Mouse (Mus musculus) testis, adult 2 months (tissue): ENCODE measurements at regions not wholly inside any gene's neighbourhood (a gene's known extent, or its start where the extent isn't known, plus 50 kb on each side); places are given as distances from the start of the nearest gene placed in this dataset.

Experiments used
- CTCF ChIP-seq: fragments of 200-500 bp; IDR thresholded peaks from 2 replicates; pipeline ENCODE4 v1.5.1; 2012; ENCODE audit warnings: low read depth, mild to moderate bottlenecking, inconsistent platforms, low read length, moderate library complexity; ENCODE audit not compliant: control insufficient read depth, insufficient read depth, insufficient replicate concordance
- POLR2A ChIP-seq: fragments of 200-500 bp; IDR thresholded peaks from 2 replicates; pipeline ENCODE4 v1.6.1; 2012; ENCODE audit warnings: low read depth, mild to moderate bottlenecking, inconsistent platforms, low read length, moderate library complexity; ENCODE audit not compliant: control insufficient read depth

GRCm38 (mm10) chr14:67158867-67159266 lies 1149.9 kb upstream of the Gulo start:
- TF ChIP-seq CTCF, result no peak
- no peak for TF ChIP-seq POLR2A
